Mouse (Mus musculus): ENCODE measurements around the gene Rprd1b.
"Not testable (repeated sequence)": the region's sequence is repeated elsewhere in the genome, so short reads cannot be mapped to it uniquely, and the experiment has no call there.

Gene Rprd1b

GRCm38 (mm10) chr2:158043504-158043903, 15.2 kb downstream of the Rprd1b start:
- no peak for DNase-seq (ENCODE audit: low read depth)

- DNase-seq (ENCODE audit: low read depth): no peak
Observed at GRCm38 (mm10) chr2:158046186-158046585, 17.9 kb downstream of the Rprd1b start.

GRCm38 (mm10) chr2:158047903-158048302, 19.6 kb downstream of the Rprd1b start:
- peak; percentile 49 for DNase-seq (ENCODE audit: low read depth)

- DNase-seq (ENCODE audit: low read depth): no peak
Observed at GRCm38 (mm10) chr2:158048718-158049117, 20.4 kb downstream of the Rprd1b start.

GRCm38 (mm10) chr2:158050116-158050515, 21.8 kb downstream of the Rprd1b start:
- no peak for DNase-seq (ENCODE audit: low read depth)

GRCm38 (mm10) chr2:158054596-158054995, 26.3 kb downstream of the Rprd1b start:
- DNase-seq (ENCODE audit: low read depth): no peak

GRCm38 (mm10) chr2:158055383-158055782, 27.1 kb downstream of the Rprd1b start:
- DNase-seq (ENCODE audit: low read depth): not testable (repeated sequence)

GRCm38 (mm10) chr2:158057030-158057429, 28.7 kb downstream of the Rprd1b start:
- DNase-seq (ENCODE audit: low read depth): no peak

- no peak for DNase-seq (ENCODE audit: low read depth)
Observed at GRCm38 (mm10) chr2:158058534-158058933, 30.2 kb downstream of the Rprd1b start.

- no peak for DNase-seq (ENCODE audit: low read depth)
Observed at GRCm38 (mm10) chr2:158059666-158060105, 31.4 kb downstream of the Rprd1b start.

- no peak for DNase-seq (ENCODE audit: low read depth)
Observed at GRCm38 (mm10) chr2:158063036-158063435, 34.7 kb downstream of the Rprd1b start.

- no peak for DNase-seq (ENCODE audit: low read depth)
Observed at GRCm38 (mm10) chr2:158064571-158065048, 36.3 kb downstream of the Rprd1b start.

- DNase-seq (ENCODE audit: low read depth): no peak
Observed at GRCm38 (mm10) chr2:158065064-158065463, 36.8 kb downstream of the Rprd1b start.

- no peak for DNase-seq (ENCODE audit: low read depth)
Observed at GRCm38 (mm10) chr2:158066456-158066855, 38.2 kb downstream of the Rprd1b start.

GRCm38 (mm10) chr2:158067260-158067824, 39.0 kb downstream of the Rprd1b start:
- no peak for DNase-seq (ENCODE audit: low read depth)

GRCm38 (mm10) chr2:158068444-158068971, 40.2 kb downstream of the Rprd1b start:
- no peak for DNase-seq (ENCODE audit: low read depth)

GRCm38 (mm10) chr2:158070885-158071632, 42.8 kb downstream of the Rprd1b start:
- DNase-seq (ENCODE audit: low read depth): no peak

GRCm38 (mm10) chr2:158071633-158071995, 43.3 kb downstream of the Rprd1b start:
- DNase-seq (ENCODE audit: low read depth): no peak

GRCm38 (mm10) chr2:158074835-158075234, 46.5 kb downstream of the Rprd1b start:
- no peak for DNase-seq (ENCODE audit: low read depth)

GRCm38 (mm10) chr2:158076690-158077089, 48.4 kb downstream of the Rprd1b start:
- DNase-seq (ENCODE audit: low read depth): no peak

GRCm38 (mm10) chr2:158077981-158078380, 49.7 kb downstream of the Rprd1b start:
- no peak for DNase-seq (ENCODE audit: low read depth)

GRCm38 (mm10) chr2:158078971-158079370, 50.7 kb downstream of the Rprd1b start:
- no peak for DNase-seq (ENCODE audit: low read depth)

- no peak for DNase-seq (ENCODE audit: low read depth)
Observed at GRCm38 (mm10) chr2:158079843-158080395, 51.6 kb downstream of the Rprd1b start.
